Mouse (Mus musculus): ENCODE data around the gene Sdhaf1.

The Sdhaf1 gene

GRCm38 (mm10) chr7:30294296-30294695, 29.4 kb downstream of the Sdhaf1 start:
- in situ Hi-C loops (cut with MboI, MseI) = no loop called here

- in situ Hi-C loops (cut with MboI, MseI) = no loop called here
Observed at GRCm38 (mm10) chr7:30293795-30294194, 29.9 kb downstream of the Sdhaf1 start.

DNA sequence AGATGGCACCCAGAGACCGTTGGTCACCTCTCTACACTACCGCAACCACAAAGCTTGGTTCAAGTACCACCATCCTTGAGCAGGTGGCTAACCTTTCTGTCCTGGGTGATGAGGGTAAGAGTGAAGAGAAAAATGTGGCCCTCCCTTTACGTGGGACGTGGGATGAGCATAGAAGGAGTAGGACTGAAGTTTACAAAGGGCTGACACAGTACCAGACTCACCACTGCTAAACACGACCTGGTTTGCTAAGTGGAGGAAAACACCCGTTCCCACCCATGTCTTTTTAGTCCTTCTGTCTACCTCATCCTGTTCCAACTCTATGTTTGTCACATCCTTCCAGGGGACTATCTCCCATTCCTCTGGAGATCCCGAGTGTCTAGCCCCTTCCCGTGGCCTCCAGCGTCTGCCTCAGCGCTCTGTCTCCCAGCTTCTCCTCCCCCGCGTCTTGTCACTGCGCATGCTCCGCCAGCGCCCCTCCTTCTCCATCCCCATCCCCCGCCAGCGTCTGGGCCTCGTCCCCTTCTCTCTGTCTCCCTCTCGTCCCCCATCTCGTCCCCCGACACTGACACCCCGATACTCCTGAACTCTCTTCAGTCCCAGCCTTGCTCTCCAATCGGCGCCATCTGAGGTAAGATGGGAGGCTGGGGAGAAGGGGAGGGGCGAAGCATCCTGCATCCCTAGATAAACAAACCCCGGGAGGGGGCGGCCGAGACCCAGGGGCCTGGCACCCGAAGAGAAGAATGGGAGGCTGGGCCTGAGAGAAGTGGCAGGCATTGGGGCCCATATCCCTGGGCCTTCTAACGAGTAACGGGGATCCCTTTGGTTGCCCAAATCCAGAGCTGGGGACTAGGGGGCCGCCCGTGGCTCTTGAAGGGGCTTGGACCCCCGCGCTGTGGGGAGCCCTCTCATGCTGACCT, 32.2 kb downstream of the Sdhaf1 start, which contains the start of gene Clip3:
Clip3 (plus strand) TSS at position 514 of the 917 bp plus-strand sequence.
- in situ Hi-C loops (cut with MboI, MseI) = no loop called here

DNA sequence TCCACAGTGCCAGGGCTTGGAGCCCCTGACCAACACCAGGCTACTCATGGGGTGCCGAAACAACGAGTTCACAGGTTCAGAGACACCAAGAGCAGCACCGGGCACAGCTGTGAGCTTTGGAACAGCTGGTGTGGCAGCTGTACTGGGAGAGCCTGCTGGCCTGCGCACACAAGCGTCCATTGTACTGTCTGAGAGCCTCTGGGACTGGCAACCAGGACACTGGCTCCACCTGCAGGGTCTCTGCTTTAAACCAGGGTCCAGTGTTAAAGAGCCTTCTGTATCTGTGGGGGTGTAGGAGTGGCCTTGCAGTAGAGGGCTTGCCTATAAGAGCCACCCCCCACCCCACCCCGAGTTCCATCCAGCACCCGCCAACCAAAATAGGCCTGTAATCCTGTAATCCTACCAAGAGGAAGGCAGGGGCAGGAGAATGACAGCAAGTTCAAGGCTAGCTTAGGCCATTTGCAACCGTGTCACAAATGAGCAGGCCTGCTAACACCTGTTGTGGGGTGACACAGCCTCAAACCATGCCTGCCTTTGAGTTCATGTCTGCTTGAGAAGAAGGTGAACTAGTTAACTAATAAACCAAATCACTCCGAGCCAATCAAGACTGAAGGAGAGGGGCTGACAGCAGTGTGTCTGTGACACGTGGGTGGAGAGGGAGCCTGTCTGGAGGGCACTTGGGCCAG, 33.8 kb downstream of the Sdhaf1 start:
- in situ Hi-C loops (cut with MboI, MseI) = no loop called here

- in situ Hi-C loops (cut with MboI, MseI) = no loop called here
Observed at GRCm38 (mm10) chr7:30289071-30289713, 34.5 kb downstream of the Sdhaf1 start.

- in situ Hi-C loops (cut with MboI, MseI) = no loop called here
Observed at GRCm38 (mm10) chr7:30288046-30288445, 35.6 kb downstream of the Sdhaf1 start.

DNA sequence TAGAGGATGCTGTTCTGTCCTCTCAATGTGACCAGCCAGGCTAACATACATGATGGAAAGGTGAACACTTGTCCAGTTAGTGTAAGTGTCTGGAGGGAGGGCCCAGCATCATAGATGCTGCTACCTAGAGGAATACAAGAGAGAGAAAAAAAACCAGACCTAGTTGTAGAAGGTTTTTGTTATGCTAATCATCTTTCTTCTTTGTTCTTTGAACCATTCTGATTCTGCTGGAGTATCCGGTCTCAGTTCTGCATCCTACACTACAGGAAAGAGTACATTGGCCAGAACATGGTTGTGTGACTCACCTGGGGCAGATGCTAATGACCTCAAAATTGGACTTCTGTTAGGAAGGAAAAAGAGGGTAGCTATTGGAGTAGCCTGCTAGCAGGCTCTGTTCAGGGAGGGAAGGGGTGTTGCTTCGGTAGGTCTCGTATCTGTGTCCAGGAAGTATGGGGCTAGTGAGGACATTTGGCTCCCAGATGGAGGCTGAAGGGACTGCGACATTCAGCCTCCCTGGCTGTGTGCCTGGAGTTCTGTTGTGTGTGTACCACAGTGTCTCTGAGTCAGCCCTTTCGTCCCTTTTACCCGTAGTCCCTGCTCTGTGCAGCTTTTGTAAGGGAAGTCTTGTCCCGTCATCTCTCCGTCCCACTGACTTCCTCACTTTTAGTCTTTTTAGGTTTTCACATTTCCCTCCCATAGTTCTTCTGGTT, 36.8 kb downstream of the Sdhaf1 start:
- in situ Hi-C loops (cut with MboI, MseI) = no loop called here

GRCm38 (mm10) chr7:30282740-30283139, 41.0 kb downstream of the Sdhaf1 start:
- in situ Hi-C loops (cut with MboI, MseI) = no loop called here

- in situ Hi-C loops (cut with MboI, MseI) = no loop called here
Observed at GRCm38 (mm10) chr7:30281522-30281921, 42.2 kb downstream of the Sdhaf1 start.

DNA sequence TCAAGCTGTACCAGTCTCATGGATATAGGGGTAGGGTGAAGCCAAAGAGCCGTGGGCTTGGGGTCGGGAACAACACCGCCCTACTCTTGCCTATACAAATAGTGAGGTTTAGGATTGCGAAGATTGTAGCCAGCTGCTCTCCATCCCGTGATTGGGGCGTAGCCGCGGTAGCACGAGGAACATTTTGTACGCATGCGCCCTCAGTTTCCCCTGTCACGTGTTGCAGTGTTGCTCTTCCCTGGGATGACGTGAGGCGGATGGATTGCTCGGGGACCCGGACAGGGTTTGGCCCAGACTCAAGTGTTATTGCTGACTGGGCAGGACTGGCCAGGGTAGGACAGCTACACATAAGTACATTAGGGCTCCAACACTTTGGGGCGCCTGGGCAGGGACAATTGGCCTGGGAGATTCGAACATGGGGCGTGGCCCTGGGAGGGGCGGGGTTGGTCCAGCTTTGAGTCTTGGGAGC, 43.0 kb downstream of the Sdhaf1 start:
- in situ Hi-C loops (cut with MboI, MseI) = no loop called here

- in situ Hi-C loops (cut with MboI, MseI) = no loop called here
Observed at GRCm38 (mm10) chr7:30279951-30280669, 43.6 kb downstream of the Sdhaf1 start, which contains the start of the genes Thap8 and Wdr62. TSS of gene Thap8 (plus strand) at chr7:30280094. TSS of gene Wdr62 (minus strand) at chr7:30280419.

DNA sequence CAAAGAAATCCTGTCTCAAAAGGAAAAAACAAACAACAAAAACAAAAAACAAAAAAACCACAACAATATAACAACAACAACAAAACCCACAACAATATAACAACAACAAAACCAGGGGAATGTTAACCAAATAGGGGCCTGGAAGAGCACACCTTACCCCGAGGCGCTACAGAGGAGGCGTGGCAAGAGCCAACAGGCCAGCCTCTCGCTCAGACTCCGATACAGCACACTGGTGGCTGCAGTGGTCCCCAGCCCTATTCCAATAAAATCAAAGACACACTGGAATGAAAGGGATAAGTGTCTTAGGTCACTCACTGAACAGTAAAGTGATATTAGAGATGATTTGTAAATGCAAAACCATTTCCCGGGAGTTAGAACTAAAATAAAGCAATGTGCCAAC, 44.2 kb downstream of the Sdhaf1 start:
- in situ Hi-C loops (cut with MboI, MseI) = no loop called here

DNA sequence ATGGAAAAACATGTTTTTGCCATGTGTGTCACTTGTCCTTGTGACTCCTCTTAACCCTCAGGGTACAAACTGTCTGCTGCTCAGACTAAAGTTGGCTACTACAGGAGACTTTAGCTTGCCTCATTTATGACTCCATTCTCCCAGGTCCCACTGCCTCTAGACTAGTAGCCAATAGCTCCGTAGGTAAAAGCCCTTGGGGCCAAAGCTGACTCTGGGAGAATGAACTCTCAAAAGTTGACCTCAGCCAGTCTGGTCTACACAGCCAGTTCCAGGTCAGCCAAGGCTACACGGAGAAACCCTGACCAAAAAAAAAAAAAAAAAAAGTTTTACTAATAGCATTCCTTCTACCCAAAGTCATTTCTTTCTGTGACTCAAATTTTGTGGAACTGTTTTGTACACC, 44.8 kb downstream of the Sdhaf1 start:
- in situ Hi-C loops (cut with MboI, MseI) = no loop called here

DNA sequence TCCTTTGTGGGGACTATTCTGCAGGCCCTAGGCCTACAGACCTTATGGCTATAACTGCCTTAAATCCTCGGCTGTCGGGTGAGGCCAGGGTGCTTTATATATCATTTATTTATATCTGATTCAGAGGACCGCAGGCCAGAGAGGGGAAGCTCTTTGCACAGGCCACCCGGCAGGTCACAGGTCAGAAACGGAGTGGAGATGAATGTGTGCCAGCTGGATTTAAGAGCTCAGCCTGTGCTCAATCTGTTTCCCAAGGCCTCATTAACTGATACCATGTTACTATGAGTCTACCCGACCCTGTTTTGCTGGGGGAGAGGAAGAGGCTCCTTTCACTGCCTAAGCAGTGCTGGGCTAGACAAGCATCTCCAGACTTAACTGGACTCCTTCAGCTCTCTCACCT, 49.3 kb downstream of the Sdhaf1 start:
- in situ Hi-C loops (cut with MboI, MseI) = no loop called here
